Mouse (Mus musculus) ZHBTc4 (cell line): ENCODE results near the gene Acta1.

Source experiments
- DNase-seq: peaks from one replicate; pipeline ENCODE4 v3.0.0-alpha.2; 2011; ENCODE audit warnings: low read depth, low spot score

Acta1 gene

GRCm38 (mm10) chr8:123884721-123885565 is 9.6 kb downstream of the Acta1 start:
- no peak for DNase-seq

DNA sequence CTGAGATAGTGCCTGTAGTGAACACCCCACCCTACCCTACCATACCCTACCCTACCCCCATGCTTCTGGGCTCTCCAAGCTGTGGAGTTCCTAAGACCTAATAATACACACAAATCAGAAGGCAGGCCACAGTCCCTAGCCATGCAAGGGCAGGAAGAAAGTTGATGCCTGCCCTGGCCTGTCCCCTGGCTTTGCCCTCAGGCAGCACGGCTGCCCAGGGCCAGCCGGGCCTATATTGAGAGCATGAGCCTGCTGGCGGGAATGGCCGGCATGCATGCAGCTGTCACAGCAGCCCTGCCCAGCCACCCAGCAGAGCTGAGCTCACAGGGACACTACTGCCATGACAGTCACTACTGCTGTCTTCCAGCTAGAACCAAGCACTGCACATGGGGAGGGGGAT is 11.5 kb downstream of the Acta1 start:
- no peak for DNase-seq

GRCm38 (mm10) chr8:123882412-123882811 is 12.1 kb downstream of the Acta1 start:
- no peak for DNase-seq

DNA sequence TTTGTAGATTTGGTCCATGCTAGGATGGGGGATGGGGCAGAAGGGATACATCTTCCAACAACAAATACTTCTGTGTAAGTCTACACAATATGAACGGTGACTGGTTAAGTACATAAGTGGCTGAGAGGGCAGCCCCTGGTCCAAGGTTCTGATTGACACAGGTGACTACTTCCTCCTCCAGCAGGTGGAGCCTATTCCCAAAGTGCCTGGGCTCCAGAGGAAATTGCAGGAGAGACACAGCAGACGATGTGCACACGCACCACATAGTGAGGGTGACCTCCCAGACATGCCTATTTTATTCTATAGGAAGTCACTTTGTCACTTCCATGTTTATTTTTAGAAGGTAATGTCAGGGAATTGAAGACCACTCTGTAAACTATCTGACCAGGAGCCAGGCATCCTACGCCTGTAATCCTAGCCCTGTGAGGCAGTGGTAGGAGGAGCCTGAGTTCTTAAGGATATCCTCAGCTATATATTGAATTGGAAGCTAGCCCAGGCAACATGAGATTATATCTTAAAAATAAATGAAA is 13.7 kb downstream of the Acta1 start:
- no peak for DNase-seq

DNA sequence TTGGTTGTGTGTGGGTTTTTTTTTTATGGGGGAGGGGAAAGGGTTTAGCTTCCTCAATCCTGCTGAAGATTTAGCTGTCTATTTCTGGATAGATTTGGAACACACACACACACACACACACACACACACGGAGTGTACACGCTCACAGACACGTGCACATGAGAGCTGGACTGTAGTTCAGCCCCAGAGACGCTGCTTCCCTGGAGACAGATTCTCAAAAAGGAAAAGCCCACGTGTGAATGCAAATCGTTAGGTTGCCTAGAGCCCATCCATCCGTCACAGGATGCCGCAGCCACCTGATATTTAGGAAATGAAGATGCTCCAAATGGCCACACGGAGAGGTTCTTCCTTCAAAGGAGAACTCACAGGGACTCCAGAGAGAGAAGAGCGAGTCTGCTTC is 14.3 kb downstream of the Acta1 start:
- DNase-seq: no peak

DNA sequence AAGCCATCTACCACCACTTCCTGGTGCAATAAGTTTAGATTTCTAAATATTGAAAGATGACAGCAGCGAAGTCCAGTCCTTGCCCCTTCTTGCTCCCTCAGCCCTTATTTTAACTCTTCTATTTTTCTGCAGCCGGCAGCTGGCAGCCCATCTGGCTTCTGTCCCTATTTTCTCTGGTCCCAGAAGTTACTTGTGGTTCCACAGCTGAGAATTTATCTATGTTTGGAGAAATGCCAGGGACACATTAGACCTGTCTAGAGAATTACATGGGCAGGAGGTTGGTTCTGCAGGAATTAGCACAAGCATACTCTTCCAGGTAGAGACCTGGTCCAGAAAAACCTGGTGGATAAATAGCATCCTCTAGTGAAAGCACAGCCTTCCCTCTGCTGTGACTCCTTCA is 16.7 kb downstream of the Acta1 start:
- no peak for DNase-seq

DNA sequence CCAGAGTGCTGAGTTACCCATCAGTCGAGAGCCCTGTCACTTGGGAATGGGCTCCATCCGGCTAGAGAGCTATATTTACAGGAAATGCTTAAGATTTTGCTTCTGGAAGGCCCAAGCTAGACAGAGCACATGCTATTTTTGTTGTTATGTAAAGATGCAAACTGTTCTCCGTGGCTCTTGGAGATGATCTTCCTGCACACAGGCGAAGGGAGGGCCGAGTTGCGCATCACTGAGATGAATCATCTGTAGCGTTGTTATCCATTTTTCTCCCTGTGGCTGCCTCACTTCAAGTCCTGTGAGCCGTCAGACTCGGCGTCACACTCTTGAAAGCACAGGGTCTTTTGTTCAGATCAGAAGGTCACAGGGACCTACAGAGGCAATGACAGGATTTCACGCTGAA is 20.2 kb downstream of the Acta1 start:
- no peak for DNase-seq

DNA sequence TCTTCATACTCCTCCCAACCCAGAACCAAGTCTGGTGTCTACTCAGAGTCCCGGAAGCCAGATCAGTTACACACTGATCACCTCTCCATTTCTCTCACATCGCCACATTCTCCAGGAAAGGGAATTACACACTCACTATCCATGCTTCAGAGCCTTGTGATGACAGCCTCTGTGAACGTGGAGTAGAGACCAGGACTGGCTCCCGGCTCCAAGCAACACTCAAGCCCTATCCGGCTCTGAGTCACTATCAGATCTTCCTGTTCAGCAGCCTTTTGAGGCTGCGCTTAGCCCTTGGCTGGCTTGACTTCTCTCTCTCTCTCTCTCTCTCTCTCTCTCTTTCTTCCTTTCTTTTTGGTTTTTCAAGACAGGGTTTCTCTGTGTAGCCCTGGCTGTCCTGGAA is 21.2 kb downstream of the Acta1 start:
- DNase-seq: no peak

DNA sequence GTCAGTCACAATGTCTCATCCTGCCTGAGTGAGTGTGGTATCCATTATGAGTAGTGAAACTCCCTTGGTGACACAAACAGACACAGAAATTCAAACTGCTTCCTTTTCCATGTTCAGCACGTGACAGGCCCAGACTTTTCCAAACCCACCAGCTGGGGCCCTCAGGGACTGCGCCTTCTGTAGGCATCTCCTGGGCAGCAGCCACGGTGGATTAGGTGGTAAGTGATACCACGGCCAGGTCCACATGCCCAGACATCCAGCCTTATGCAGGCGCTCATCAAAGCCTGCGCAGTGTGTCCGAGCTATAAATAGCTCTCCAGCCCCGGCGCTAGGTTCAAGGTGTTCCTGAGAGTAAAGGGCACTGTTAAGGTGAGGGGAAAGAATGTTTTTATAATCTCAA is 22.5 kb downstream of the Acta1 start:
- DNase-seq: no peak

GRCm38 (mm10) chr8:123866971-123867370 is 27.6 kb downstream of the Acta1 start:
- no peak for DNase-seq

GRCm38 (mm10) chr8:123865786-123866185 is 28.8 kb downstream of the Acta1 start:
- no peak for DNase-seq

GRCm38 (mm10) chr8:123860386-123860785 is 34.2 kb downstream of the Acta1 start:
- no peak for DNase-seq

GRCm38 (mm10) chr8:123859648-123860259 is 34.8 kb downstream of the Acta1 start, which contains the start of gene Ccsap:
Ccsap (minus strand) TSS chr8:123860209.
- no peak for DNase-seq

GRCm38 (mm10) chr8:123858941-123859647 is 35.5 kb downstream of the Acta1 start:
- peak; percentile 97 for DNase-seq

GRCm38 (mm10) chr8:123858574-123858940 is 36.0 kb downstream of the Acta1 start:
- DNase-seq: no peak

GRCm38 (mm10) chr8:123857361-123857760 is 37.2 kb downstream of the Acta1 start:
- no peak for DNase-seq

GRCm38 (mm10) chr8:123854733-123855475 is 39.6 kb downstream of the Acta1 start:
- no peak for DNase-seq

DNA sequence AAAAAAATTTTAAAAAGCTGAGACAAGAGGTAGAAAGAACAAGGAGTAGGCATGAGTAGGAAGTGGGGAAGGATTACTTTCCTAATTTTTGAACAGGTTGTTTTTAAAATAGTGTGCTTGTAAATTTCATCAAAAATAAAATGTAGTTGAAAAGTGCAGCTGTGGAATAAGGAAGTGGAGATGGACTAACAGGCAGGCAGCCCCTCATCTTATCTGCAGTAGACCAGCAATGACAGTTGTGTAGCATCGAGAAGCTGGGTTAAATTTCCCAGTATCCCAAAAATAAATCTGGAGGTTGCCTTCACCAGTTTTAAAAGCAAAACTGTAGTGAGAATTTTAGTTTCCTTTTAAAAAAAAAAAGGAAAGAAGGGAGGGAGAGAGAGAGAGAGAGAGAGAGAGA is 40.3 kb downstream of the Acta1 start:
- no peak for DNase-seq

DNA sequence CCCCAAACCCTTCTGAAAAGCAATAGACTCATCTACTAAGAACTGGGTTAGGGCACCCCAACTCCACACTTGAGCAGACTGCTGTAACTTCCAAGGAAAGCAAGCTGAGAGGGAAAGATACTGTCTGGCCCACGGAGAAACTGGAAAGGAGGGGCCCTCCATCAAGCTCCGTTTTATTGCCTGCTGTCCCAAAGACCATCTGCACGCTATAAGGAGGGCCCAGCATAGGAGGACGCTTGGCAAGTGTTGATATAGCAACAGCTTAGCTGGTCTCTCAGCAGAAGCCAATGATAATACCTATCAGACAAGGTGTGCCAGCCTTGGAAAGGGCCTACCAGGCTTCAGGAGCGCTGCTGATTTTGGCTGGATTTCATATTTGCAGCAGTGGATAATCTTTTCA is 43.0 kb downstream of the Acta1 start:
- no peak for DNase-seq

DNA sequence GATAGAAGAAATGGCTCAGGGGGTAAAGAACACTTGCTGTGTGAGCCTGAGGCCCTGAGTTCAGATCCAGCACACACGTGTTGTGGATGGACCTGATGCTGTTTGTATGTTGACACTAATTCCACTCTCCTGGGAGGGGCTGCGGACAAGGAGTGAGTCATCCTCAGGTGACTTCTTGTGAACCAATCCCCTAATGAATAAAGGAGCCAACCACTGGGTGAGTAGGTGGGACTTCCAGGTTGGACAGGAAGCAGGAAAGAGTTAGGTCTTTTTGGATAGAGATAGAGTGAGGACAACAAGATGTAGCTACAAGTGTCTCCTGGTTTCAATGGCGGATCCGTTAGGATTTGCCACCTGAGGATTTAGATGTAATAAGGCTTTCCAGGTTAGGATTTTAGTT is 45.2 kb downstream of the Acta1 start:
- peak; percentile 85 for DNase-seq

DNA sequence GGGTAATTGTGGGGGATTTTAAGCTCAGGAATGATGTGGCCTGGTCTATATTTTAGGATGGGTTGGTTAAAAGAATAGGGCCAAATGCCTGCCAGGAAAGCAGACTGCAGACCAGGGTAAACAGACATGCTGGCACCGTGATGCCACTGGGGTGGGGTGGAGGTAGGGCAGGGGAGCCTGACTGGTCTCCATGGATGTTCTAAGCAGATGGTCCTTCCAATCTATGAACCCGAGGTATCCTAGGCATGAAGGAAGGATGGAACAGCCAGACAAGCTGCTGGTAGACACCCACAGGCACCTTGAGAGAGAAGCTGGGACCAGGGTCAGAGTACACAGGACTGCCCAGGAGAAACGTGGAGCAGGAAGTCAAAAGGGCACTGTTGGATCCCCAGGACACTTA is 47.0 kb downstream of the Acta1 start:
- DNase-seq: no peak

GRCm38 (mm10) chr8:123846509-123846908 is 48.0 kb downstream of the Acta1 start:
- DNase-seq: no peak
